Mouse (Mus musculus): ENCODE measurements around the gene 9530077C05Rik. TPM values are rescaled to one million over a fixed set of nuclear protein-coding genes. Genes with fewer than 3 reads are reported as not detected.

9530077C05Rik gene
- total RNA-seq, 1 experiment from 2014 or later: 4.9 TPM

GRCm38 (mm10) chr9:22457142-22457835 lies 46.0 kb downstream of the 9530077C05Rik start:
- peak; percentile 33 for DNase-seq

GRCm38 (mm10) chr9:22461946-22462345 lies 50.6 kb downstream of the 9530077C05Rik start:
- DNase-seq: peak; percentile 65

GRCm38 (mm10) chr9:22466212-22466611 lies 54.9 kb downstream of the 9530077C05Rik start:
- DNase-seq: no peak

GRCm38 (mm10) chr9:22467371-22468169 lies 56.3 kb downstream of the 9530077C05Rik start:
- peak; percentile 69 for DNase-seq

- peak; percentile 83 for DNase-seq
Measured at GRCm38 (mm10) chr9:22468170-22468898, 57.0 kb downstream of the 9530077C05Rik start.

- DNase-seq: no peak
Measured at GRCm38 (mm10) chr9:22468899-22469259, 57.6 kb downstream of the 9530077C05Rik start.

- DNase-seq: no peak
Measured at GRCm38 (mm10) chr9:22469643-22470042, 58.3 kb downstream of the 9530077C05Rik start, which contains the start of gene Rp9. Rp9 (minus strand) TSS chr9:22469743.

- DNase-seq: peak; percentile 95
Measured at GRCm38 (mm10) chr9:22475424-22475868, 64.1 kb downstream of the 9530077C05Rik start, which contains the start of gene Bbs9. Bbs9 (plus strand) TSS chr9:22475715.

GRCm38 (mm10) chr9:22476265-22476664 lies 65.0 kb downstream of the 9530077C05Rik start:
- peak; percentile 25 for DNase-seq

- no peak for DNase-seq
Measured at GRCm38 (mm10) chr9:22478946-22479345, 67.6 kb downstream of the 9530077C05Rik start.

- DNase-seq: no peak
Measured at GRCm38 (mm10) chr9:22483866-22484561, 72.7 kb downstream of the 9530077C05Rik start.

GRCm38 (mm10) chr9:22484562-22485308 lies 73.4 kb downstream of the 9530077C05Rik start:
- DNase-seq: no peak

GRCm38 (mm10) chr9:22486211-22486610 lies 74.9 kb downstream of the 9530077C05Rik start:
- DNase-seq: no peak

- DNase-seq: no peak
Measured at GRCm38 (mm10) chr9:22488963-22489362, 77.7 kb downstream of the 9530077C05Rik start.

Other genes starting within 250 kb of the 9530077C05Rik start
- gene Zfp872, start 223.4 kb upstream of the 9530077C05Rik start, total RNA-seq (2021): 1.2 and 2.0 TPM in 2 replicates
- gene Zfp809, start 185.8 kb upstream of the 9530077C05Rik start, total RNA-seq (2021): 33.5 and 39.9 TPM in 2 replicates
- gene Zfp599, start 151.6 kb upstream of the 9530077C05Rik start, total RNA-seq (2021): 0.96 and 1.4 TPM in 2 replicates
- gene Zfp810, start 103.9 kb upstream of the 9530077C05Rik start, total RNA-seq (2021): 8.0 and 10.2 TPM in 2 replicates
- gene Anln, start 22.3 kb upstream of the 9530077C05Rik start, total RNA-seq (2021): 16.4 and 17.5 TPM in 2 replicates
- gene Gm17545, start 42.8 kb downstream of the 9530077C05Rik start, total RNA-seq (2021): not detected in 2 replicates
- gene Rp9, start 58.2 kb downstream of the 9530077C05Rik start, total RNA-seq (2021): 37.6 and 46.1 TPM in 2 replicates
- gene Bbs9, start 64.2 kb downstream of the 9530077C05Rik start, total RNA-seq (2021): 14.3 and 18.7 TPM in 2 replicates

Measured in adrenal gland, postnatal 14 days (tissue).